Mouse (Mus musculus): ENCODE results near the gene Defb23.
"Not testable (repeated sequence)": the region's sequence is repeated elsewhere in the genome, so short reads cannot be mapped to it uniquely, and the experiment has no call there.

Defb23 gene

GRCm38 (mm10) chr2:152436983-152437860 is 27.2 kb downstream of the Defb23 start:
- DNase-seq, result peak; percentile 91

- no peak for DNase-seq
Measured at GRCm38 (mm10) chr2:152436405-152436901, 28.0 kb downstream of the Defb23 start.

GRCm38 (mm10) chr2:152428481-152428880 is 35.9 kb downstream of the Defb23 start:
- not testable (repeated sequence) for DNase-seq

- DNase-seq, result no peak
Measured at GRCm38 (mm10) chr2:152427493-152427892, 36.9 kb downstream of the Defb23 start.

GRCm38 (mm10) chr2:152415786-152416185 is 48.6 kb downstream of the Defb23 start:
- no peak for DNase-seq

GRCm38 (mm10) chr2:152415287-152415686 is 49.1 kb downstream of the Defb23 start, which contains the start of gene 6820408C15Rik:
6820408C15Rik (plus strand) TSS chr2:152415587.
- no peak for DNase-seq

GRCm38 (mm10) chr2:152414591-152415165 is 49.7 kb downstream of the Defb23 start, which contains the start of gene Zcchc3:
Zcchc3 (minus strand) TSS chr2:152415027.
- DNase-seq, result peak; percentile 93

GRCm38 (mm10) chr2:152413765-152414584 is 50.4 kb downstream of the Defb23 start:
- DNase-seq, result peak; percentile 38

- no peak for DNase-seq
Measured at GRCm38 (mm10) chr2:152413158-152413764, 51.2 kb downstream of the Defb23 start.

- DNase-seq, result no peak
Measured at GRCm38 (mm10) chr2:152412526-152413157, 51.8 kb downstream of the Defb23 start.

- DNase-seq, result no peak
Measured at GRCm38 (mm10) chr2:152411471-152411870, 52.9 kb downstream of the Defb23 start.

- peak; percentile 96 for DNase-seq
Measured at GRCm38 (mm10) chr2:152410971-152411371, 53.4 kb downstream of the Defb23 start.

- DNase-seq, result no peak
Measured at GRCm38 (mm10) chr2:152409781-152410180, 54.6 kb downstream of the Defb23 start.

Measured in lung, postnatal 10 days (tissue).